Mouse (Mus musculus) limb, embryonic 11.5 days (tissue): Measurements from ENCODE around the gene Shq1. TPM values are rescaled to one million over a fixed set of nuclear protein-coding genes. Genes with fewer than 3 reads are reported as not detected.
A peak's percentile ranks its signal among the peaks of the same experiment; 100 is the strongest.

Experiments
- ATAC-seq: fragments of 200-750 bp; cut with Nextera tagmentation; 2 replicates; pipeline ENCODE4 v1.8.0; 2017; ENCODE audit warnings: low read depth; ENCODE audit not compliant: insufficient number of reproducible peaks, low FRiP score, low TSS enrichment
- DNase-seq: peaks from one replicate; pipeline ENCODE4 v3.0.0-alpha.2; 2015; ENCODE audit warnings: low spot score
- H3K27ac ChIP-seq: fragments of 300-500 bp; sonication (generic); replicated peaks from 2 replicates; pipeline ENCODE4 v1.5.1; 2014; ENCODE audit warnings: low read depth, mild to moderate bottlenecking, low read length
- H3K27me3 ChIP-seq: fragments of 300-500 bp; sonication (generic); 2 replicates; pipeline ENCODE4 v1.6.1; 2014; ENCODE audit warnings: mild to moderate bottlenecking, low read length, mixed read lengths; ENCODE audit not compliant: control insufficient read depth, insufficient read depth
- H3K36me3 ChIP-seq: fragments of 300-500 bp; sonication (generic); 2 replicates; pipeline ENCODE4 v1.6.1; 2014; ENCODE audit warnings: mild to moderate bottlenecking, low read length, moderate library complexity, mixed read lengths; ENCODE audit not compliant: control insufficient read depth, insufficient read depth
- H3K4me1 ChIP-seq: fragments of 300-500 bp; sonication (generic); 2 replicates; pipeline ENCODE4 v1.6.1; 2014; ENCODE audit warnings: low read length, mixed read lengths; ENCODE audit not compliant: control insufficient read depth, insufficient read depth
- H3K4me2 ChIP-seq: fragments of 300-500 bp; sonication (generic); 2 replicates; pipeline ENCODE4 v1.6.1; 2014; ENCODE audit warnings: low read depth, mild to moderate bottlenecking, moderate library complexity; ENCODE audit not compliant: severe bottlenecking
- H3K4me3 ChIP-seq: fragments of 300-500 bp; sonication (generic); 2 replicates; pipeline ENCODE4 v1.5.1; 2014; ENCODE audit warnings: low read depth, low read length
- H3K9ac ChIP-seq: fragments of 300-500 bp; sonication (generic); 2 replicates; pipeline ENCODE4 v1.6.1; 2014; ENCODE audit warnings: mild to moderate bottlenecking, low read length
- H3K9me3 ChIP-seq: fragments of 300-500 bp; sonication (generic); 2 replicates; pipeline ENCODE4 v1.6.1; 2016; ENCODE audit warnings: low read length; ENCODE audit not compliant: control insufficient read depth
- WGBS: fragments of 180-500 bp; shearing (Covaris S2); extraction: QIAGEN DNeasy Blood & Tissue Kit; methylation state at CpG from one replicate; pipeline ENCODE4 v1.1.7; 2014; 5-methylcytosine and 5-hydroxymethylcytosine counted together
- polyA plus RNA-seq: library from polyadenylated mRNA; unstranded; fragments of >200 nt; fragmentation: Nextera tagmentation; extraction: Ambion mirVana; gene quantifications from 2 replicates; pipeline ENCODE4 v1.2.1, GENCODE M21; 2014

The Shq1 gene
- polyA plus RNA-seq, 1 experiment from 2014 or later = 20.3 TPM

- H3K9ac ChIP-seq = peak overlapping the region; percentile 49
- no peak overlapping the region for H3K27ac ChIP-seq
- H3K9me3 ChIP-seq = no peaks in the 10 kb centered on the region
- DNase-seq (no peak), ATAC-seq (peak; percentile 64)
- H3K27me3 ChIP-seq = peaks cover 25% of the 10 kb centered on the region
- H3K4me2 ChIP-seq = peak overlapping the region; percentile 85
- peak overlapping the region; percentile 32 for H3K4me3 ChIP-seq
- WGBS = under 1% methylated on average over 51 of the region's 51 CpGs
- H3K36me3 ChIP-seq = no peaks in the 10 kb centered on the region
- H3K4me1 ChIP-seq = peaks cover 16% of the 10 kb centered on the region
Observed at GRCm38 (mm10) chr6:100562719-100563551, 108.0 kb downstream of the Shq1 start.

- Histone ChIP-seq H3K9ac (no peak overlapping the region), H3K4me1 (peaks cover 4% of the 10 kb centered on the region), H3K27ac (no peak overlapping the region), H3K4me2 (no peak overlapping the region), H3K27me3 (peaks cover 14% of the 10 kb centered on the region), H3K4me3 (no peak overlapping the region), H3K9me3 (no peaks in the 10 kb centered on the region), H3K36me3 (no peaks in the 10 kb centered on the region)
- 62% methylated on average over 8 of the region's 8 CpGs for WGBS
- no peak for DNase-seq
- no peak for ATAC-seq
Observed at GRCm38 (mm10) chr6:100558057-100558456, 112.9 kb downstream of the Shq1 start.

- no peak overlapping the region for H3K9ac ChIP-seq
- H3K36me3 ChIP-seq = no peaks in the 10 kb centered on the region
- H3K4me2 ChIP-seq = no peak overlapping the region
- no peak overlapping the region for H3K4me3 ChIP-seq
- H3K9me3 ChIP-seq = no peaks in the 10 kb centered on the region
- ATAC-seq (no peak), DNase-seq (no peak)
- WGBS = 77% methylated on average over 15 of the region's 15 CpGs
- H3K27ac ChIP-seq = no peak overlapping the region
- peaks cover 3% of the 10 kb centered on the region; the same call in 1 of the 2 replicates for H3K4me1 ChIP-seq
- 0 out of 2 replicates have a peak, but pooled peaks cover 5% of the 10 kb centered on the region for H3K27me3 ChIP-seq
Observed at GRCm38 (mm10) chr6:100542154-100542997, 128.6 kb downstream of the Shq1 start.

- Histone ChIP-seq H3K4me1 (peaks cover 3% of the 10 kb centered on the region; the same call in 1 of the 2 replicates), H3K27me3 (0 out of 2 replicates have a peak, but pooled peaks cover 5% of the 10 kb centered on the region), H3K4me3 (no peak overlapping the region), H3K4me2 (no peak overlapping the region), H3K36me3 (no peaks in the 10 kb centered on the region), H3K27ac (no peak overlapping the region), H3K9me3 (no peaks in the 10 kb centered on the region), H3K9ac (no peak overlapping the region)
- 43% methylated on average over 4 of the region's 4 CpGs for WGBS
- DNase-seq (peak; percentile 38), ATAC-seq (no peak)
Observed at GRCm38 (mm10) chr6:100539698-100540097, 131.3 kb downstream of the Shq1 start.

GRCm38 (mm10) chr6:100538570-100538969 is 132.4 kb downstream of the Shq1 start:
- 20% methylated on average over 7 of the region's 7 CpGs for WGBS
- Histone ChIP-seq H3K4me3 (no peak overlapping the region), H3K4me2 (no peak overlapping the region), H3K27me3 (0 out of 2 replicates have a peak, but pooled peaks cover 5% of the 10 kb centered on the region), H3K4me1 (peaks cover 3% of the 10 kb centered on the region; the same call in 1 of the 2 replicates), H3K27ac (no peak overlapping the region), H3K9me3 (no peaks in the 10 kb centered on the region), H3K36me3 (no peaks in the 10 kb centered on the region), H3K9ac (no peak overlapping the region)
- DNase-seq = no peak
- no peak for ATAC-seq

GRCm38 (mm10) chr6:100537987-100538386 is 133.0 kb downstream of the Shq1 start:
- H3K9ac ChIP-seq = no peak overlapping the region
- no peaks in the 10 kb centered on the region for H3K36me3 ChIP-seq
- H3K4me1 ChIP-seq = peaks cover 7% of the 10 kb centered on the region
- no peak for ATAC-seq
- no peak for DNase-seq
- no peak overlapping the region for H3K4me3 ChIP-seq
- H3K27me3 ChIP-seq = 0 out of 2 replicates have a peak, but pooled peaks cover 5% of the 10 kb centered on the region
- H3K9me3 ChIP-seq = no peaks in the 10 kb centered on the region
- H3K4me2 ChIP-seq = no peak overlapping the region
- WGBS = 81% methylated on average over 6 of the region's 6 CpGs
- no peak overlapping the region for H3K27ac ChIP-seq

GRCm38 (mm10) chr6:100537042-100537441 is 133.9 kb downstream of the Shq1 start:
- DNase-seq (no peak), ATAC-seq (no peak)
- Histone ChIP-seq H3K9ac (no peak overlapping the region), H3K4me1 (peaks cover 8% of the 10 kb centered on the region), H3K27me3 (0 out of 2 replicates have a peak, but pooled peaks cover 5% of the 10 kb centered on the region), H3K9me3 (no peaks in the 10 kb centered on the region), H3K4me3 (no peak overlapping the region), H3K27ac (no peak overlapping the region), H3K36me3 (no peaks in the 10 kb centered on the region), H3K4me2 (no peak overlapping the region)
- WGBS = 87% methylated on average over 5 of the region's 5 CpGs

- H3K9ac ChIP-seq = no peak overlapping the region
- ATAC-seq = peak; percentile 72
- 10% methylated on average over 6 of the region's 7 CpGs for WGBS
- H3K36me3 ChIP-seq = no peaks in the 10 kb centered on the region
- H3K4me3 ChIP-seq = no peak overlapping the region
- no peak overlapping the region for H3K27ac ChIP-seq
- no peak for DNase-seq
- H3K4me2 ChIP-seq = no peak overlapping the region
- H3K9me3 ChIP-seq = no peaks in the 10 kb centered on the region
- H3K4me1 ChIP-seq = peaks cover 10% of the 10 kb centered on the region
- 0 out of 2 replicates have a peak, but pooled peaks cover 5% of the 10 kb centered on the region for H3K27me3 ChIP-seq
Observed at GRCm38 (mm10) chr6:100533364-100533763, 137.6 kb downstream of the Shq1 start.
